Mouse (Mus musculus): ENCODE results near the gene Bad.
A peak's percentile ranks its signal among the peaks of the same experiment; 100 is the strongest.
"Not testable (repeated sequence)": the region's sequence is repeated elsewhere in the genome, so short reads cannot be mapped to it uniquely, and the experiment has no call there.

The Bad gene

GRCm38 (mm10) chr19:6941372-6942248, at the start of gene Bad:
TSS of gene Bad (plus strand) at chr19:6941861.
- peak; percentile 70 for ATAC-seq (ENCODE audit: insufficient number of reproducible peaks, low FRiP score, low TSS enrichment)

- ATAC-seq (ENCODE audit: insufficient number of reproducible peaks, low FRiP score, low TSS enrichment), result no peak
Measured at GRCm38 (mm10) chr19:6892512-6892911, 49.1 kb upstream of the Bad start.

GRCm38 (mm10) chr19:6893731-6894451, 47.8 kb upstream of the Bad start:
- no peak for ATAC-seq (ENCODE audit: insufficient number of reproducible peaks, low FRiP score, low TSS enrichment)

- not testable (repeated sequence) for ATAC-seq (ENCODE audit: insufficient number of reproducible peaks, low FRiP score, low TSS enrichment)
Measured at GRCm38 (mm10) chr19:6895608-6896305, 45.9 kb upstream of the Bad start.

GRCm38 (mm10) chr19:6899641-6900040, 42.0 kb upstream of the Bad start:
- ATAC-seq (ENCODE audit: insufficient number of reproducible peaks, low FRiP score, low TSS enrichment), result no peak

GRCm38 (mm10) chr19:6903031-6903430, 38.6 kb upstream of the Bad start:
- ATAC-seq (ENCODE audit: insufficient number of reproducible peaks, low FRiP score, low TSS enrichment), result no peak

- ATAC-seq (ENCODE audit: insufficient number of reproducible peaks, low FRiP score, low TSS enrichment), result no peak
Measured at GRCm38 (mm10) chr19:6904846-6905245, 36.8 kb upstream of the Bad start.

GRCm38 (mm10) chr19:6905498-6906159, 36.0 kb upstream of the Bad start:
- ATAC-seq (ENCODE audit: insufficient number of reproducible peaks, low FRiP score, low TSS enrichment), result no peak

GRCm38 (mm10) chr19:6906199-6906598, 35.5 kb upstream of the Bad start:
- no peak for ATAC-seq (ENCODE audit: insufficient number of reproducible peaks, low FRiP score, low TSS enrichment)

- ATAC-seq (ENCODE audit: insufficient number of reproducible peaks, low FRiP score, low TSS enrichment), result no peak
Measured at GRCm38 (mm10) chr19:6907094-6907493, 34.6 kb upstream of the Bad start.

GRCm38 (mm10) chr19:6907811-6908540, 33.7 kb upstream of the Bad start:
- ATAC-seq (ENCODE audit: insufficient number of reproducible peaks, low FRiP score, low TSS enrichment), result no peak

GRCm38 (mm10) chr19:6909021-6909420, 32.6 kb upstream of the Bad start:
- ATAC-seq (ENCODE audit: insufficient number of reproducible peaks, low FRiP score, low TSS enrichment), result no peak

- peak; percentile 74 for ATAC-seq (ENCODE audit: insufficient number of reproducible peaks, low FRiP score, low TSS enrichment)
Measured at GRCm38 (mm10) chr19:6909507-6910289, 32.0 kb upstream of the Bad start, which contains the start of the genes Trmt112 and Prdx5. TSS of gene Trmt112 (plus strand) at chr19:6909698. TSS of gene Prdx5 (minus strand) at chr19:6910106.

- peak; percentile 8; the same call in 1 of the 2 replicates for ATAC-seq (ENCODE audit: insufficient number of reproducible peaks, low FRiP score, low TSS enrichment)
Measured at GRCm38 (mm10) chr19:6910306-6910705, 31.4 kb upstream of the Bad start.

GRCm38 (mm10) chr19:6911101-6912074, 30.3 kb upstream of the Bad start:
- no peak for ATAC-seq (ENCODE audit: insufficient number of reproducible peaks, low FRiP score, low TSS enrichment)

GRCm38 (mm10) chr19:6912205-6912970, 29.3 kb upstream of the Bad start:
- ATAC-seq (ENCODE audit: insufficient number of reproducible peaks, low FRiP score, low TSS enrichment), result no peak

GRCm38 (mm10) chr19:6913036-6913435, 28.6 kb upstream of the Bad start:
- no peak for ATAC-seq (ENCODE audit: insufficient number of reproducible peaks, low FRiP score, low TSS enrichment)
